Mouse (Mus musculus) kidney, postnatal 14 days (tissue): ENCODE data around the gene Cops6.
A peak's percentile ranks its signal among the peaks of the same experiment; 100 is the strongest.

Source experiments
- DNase-seq: peaks from one replicate; pipeline ENCODE4 v3.0.0; 2022; ENCODE audit warnings: mixed read lengths

The Cops6 gene

GRCm38 (mm10) chr5:138160842-138161665 is at the start of gene Cops6:
Gene Cops6 (plus strand): TSS chr5:138161071.
- peak; percentile 95 for DNase-seq

- DNase-seq, result peak; percentile 94
Measured at GRCm38 (mm10) chr5:138116255-138117198, 44.3 kb upstream of the Cops6 start, which contains the start of gene Zscan21. Gene Zscan21 (plus strand): TSS chr5:138116903.

- no peak for DNase-seq
Measured at GRCm38 (mm10) chr5:138117199-138118015, 43.5 kb upstream of the Cops6 start.

GRCm38 (mm10) chr5:138118041-138118440 is 42.8 kb upstream of the Cops6 start:
- DNase-seq, result no peak

GRCm38 (mm10) chr5:138132425-138133064 is 28.3 kb upstream of the Cops6 start:
- DNase-seq, result peak; percentile 65

- no peak for DNase-seq
Measured at GRCm38 (mm10) chr5:138137257-138137656, 23.6 kb upstream of the Cops6 start.

- DNase-seq, result peak; percentile 69
Measured at GRCm38 (mm10) chr5:138137935-138138549, 22.8 kb upstream of the Cops6 start.

- no peak for DNase-seq
Measured at GRCm38 (mm10) chr5:138138585-138138984, 22.3 kb upstream of the Cops6 start.

- no peak for DNase-seq
Measured at GRCm38 (mm10) chr5:138154390-138154789, 6.5 kb upstream of the Cops6 start.

GRCm38 (mm10) chr5:138155443-138155976 is 5.4 kb upstream of the Cops6 start, which contains the start of gene Zfp113:
Gene Zfp113 (minus strand): TSS chr5:138155744.
- DNase-seq, result peak; percentile 95

- DNase-seq, result no peak
Measured at GRCm38 (mm10) chr5:138160224-138160762, 578 bp upstream of the Cops6 start.

- DNase-seq, result no peak
Measured at GRCm38 (mm10) chr5:138163046-138163445, 2.2 kb downstream of the Cops6 start.

GRCm38 (mm10) chr5:138163610-138164009 is 2.7 kb downstream of the Cops6 start:
- DNase-seq, result no peak

- no peak for DNase-seq
Measured at GRCm38 (mm10) chr5:138165594-138165993, 4.7 kb downstream of the Cops6 start.

GRCm38 (mm10) chr5:138170936-138171561 is 10.2 kb downstream of the Cops6 start:
- peak; percentile 98 for DNase-seq

GRCm38 (mm10) chr5:138171695-138172491 is 11.0 kb downstream of the Cops6 start, which contains the start of the genes Ap4m1 and Mcm7:
Gene Ap4m1 (plus strand): TSS chr5:138172002.
Gene Mcm7 (minus strand): TSS chr5:138172422.
- peak; percentile 99 for DNase-seq

- DNase-seq, result no peak
Measured at GRCm38 (mm10) chr5:138173217-138173616, 12.3 kb downstream of the Cops6 start.

- DNase-seq, result peak; percentile 91
Measured at GRCm38 (mm10) chr5:138186950-138187638, 26.2 kb downstream of the Cops6 start, which contains the start of the genes Taf6 and Cnpy4. Gene Taf6 (minus strand): TSS chr5:138187451. Gene Cnpy4 (plus strand): TSS chr5:138187485.
